Mouse (Mus musculus) frontal cortex, postnatal 36 days (tissue): Measurements from ENCODE around the gene 1700047I17Rik2.
"Not testable (repeated sequence)": the region's sequence is repeated elsewhere in the genome, so short reads cannot be mapped to it uniquely, and the experiment has no call there.

Source experiments
- DNase-seq, 2 experiments: peaks; one replicate each; pipeline ENCODE4 v3.0.0; 2022; ENCODE audit warnings: low spot score in 2 of 2

The 1700047I17Rik2 gene

GRCm38 (mm10) chr12:55199306-55199705 lies at the start of gene 1700047I17Rik2:
Gene 1700047I17Rik2, plus strand, starts transcription at chr12:55199592.
- not testable (repeated sequence) for DNase-seq

- not testable (repeated sequence) for DNase-seq
Observed at GRCm38 (mm10) chr12:55154559-55155448, 44.6 kb upstream of the 1700047I17Rik2 start, which contains the start of gene Srp54b. Gene Srp54b, plus strand, starts transcription at chr12:55155104.

GRCm38 (mm10) chr12:55155449-55155783 lies 44.0 kb upstream of the 1700047I17Rik2 start:
- DNase-seq, result not testable (repeated sequence)

GRCm38 (mm10) chr12:55167034-55167557 lies 32.3 kb upstream of the 1700047I17Rik2 start:
- not testable (repeated sequence) for DNase-seq

- DNase-seq, result not testable (repeated sequence)
Observed at GRCm38 (mm10) chr12:55187686-55188085, 11.7 kb upstream of the 1700047I17Rik2 start.

- DNase-seq, result not testable (repeated sequence)
Observed at GRCm38 (mm10) chr12:55189127-55189526, 10.3 kb upstream of the 1700047I17Rik2 start.

- DNase-seq, result not testable (repeated sequence)
Observed at GRCm38 (mm10) chr12:55199799-55200198, 407 bp downstream of the 1700047I17Rik2 start.

- not testable (repeated sequence) for DNase-seq
Observed at GRCm38 (mm10) chr12:55212944-55213343, 13.6 kb downstream of the 1700047I17Rik2 start.

GRCm38 (mm10) chr12:55229626-55230519 lies 30.5 kb downstream of the 1700047I17Rik2 start, which contains the start of gene Srp54c:
Gene Srp54c, plus strand, starts transcription at chr12:55230168.
- DNase-seq, result not testable (repeated sequence)

- not testable (repeated sequence) for DNase-seq
Observed at GRCm38 (mm10) chr12:55230520-55230861, 31.1 kb downstream of the 1700047I17Rik2 start.

- not testable (repeated sequence) for DNase-seq
Observed at GRCm38 (mm10) chr12:55242243-55242642, 42.9 kb downstream of the 1700047I17Rik2 start.

GRCm38 (mm10) chr12:55261950-55262349 lies 62.6 kb downstream of the 1700047I17Rik2 start:
- DNase-seq, result not testable (repeated sequence)

- not testable (repeated sequence) for DNase-seq
Observed at GRCm38 (mm10) chr12:55263385-55263784, 64.0 kb downstream of the 1700047I17Rik2 start.
